Mouse (Mus musculus) kidney, adult 11 months (tissue): ENCODE results near the gene Klhl25.
"Not testable (repeated sequence)": the region's sequence is repeated elsewhere in the genome, so short reads cannot be mapped to it uniquely, and the experiment has no call there.

Experiments used
- DNase-seq: peaks from one replicate; pipeline ENCODE4 v3.0.0; 2022

Gene Klhl25

DNA sequence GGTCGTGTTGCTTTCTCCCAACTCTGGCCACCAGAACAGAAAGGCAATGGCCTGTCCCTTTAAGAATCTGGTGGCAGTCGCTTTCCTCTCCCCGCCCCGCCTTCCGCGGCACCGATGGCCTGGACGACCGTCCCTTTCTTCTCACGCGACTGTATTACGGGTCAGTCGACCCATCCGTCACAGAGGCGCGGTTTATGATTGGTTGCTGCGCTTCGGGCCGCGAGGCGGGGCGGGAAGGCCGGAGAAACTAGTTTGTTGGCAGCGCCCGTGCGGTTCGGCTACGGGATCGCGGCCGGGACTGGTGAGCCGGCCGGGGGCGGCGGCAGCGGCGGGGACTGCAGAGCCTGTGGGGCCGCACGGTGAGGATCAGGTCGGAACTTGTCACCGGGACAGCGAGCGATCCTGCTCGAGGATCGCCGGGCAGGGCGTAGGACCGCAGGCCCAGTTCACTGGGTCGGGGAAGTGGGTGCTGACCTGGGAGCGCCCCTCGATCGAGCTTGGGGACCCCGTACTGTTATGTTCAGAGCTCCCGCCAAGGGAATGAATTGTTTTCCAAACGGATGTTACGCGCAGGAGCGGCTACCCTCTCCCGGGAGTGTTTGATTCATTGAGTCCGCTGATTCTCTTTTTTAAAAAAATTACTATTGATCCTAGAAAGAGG lies at the start of gene Klhl25:
Gene Klhl25, plus strand, starts transcription at position 196 of the 661 bp plus-strand sequence.
- peak; percentile 97 for DNase-seq

DNA sequence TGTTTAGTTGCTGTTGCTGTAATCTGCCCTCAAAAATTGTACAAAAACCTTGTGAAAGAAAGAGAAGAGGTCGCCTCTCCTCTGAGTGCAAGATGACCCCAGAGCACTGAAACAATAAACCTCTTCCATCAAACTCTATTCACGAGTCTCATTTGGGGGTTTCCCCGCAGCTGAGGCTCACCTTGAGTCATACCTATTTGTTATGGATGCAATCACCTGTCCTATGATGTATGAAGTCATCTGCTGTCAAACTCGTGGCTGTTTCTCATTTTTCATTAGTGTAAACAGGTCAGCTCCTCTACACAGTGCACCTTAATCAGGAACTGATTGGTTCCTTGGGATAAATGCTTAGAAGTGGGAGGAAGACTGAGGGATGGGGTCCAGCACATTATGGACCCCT lies 47.6 kb upstream of the Klhl25 start:
- no peak for DNase-seq

DNA sequence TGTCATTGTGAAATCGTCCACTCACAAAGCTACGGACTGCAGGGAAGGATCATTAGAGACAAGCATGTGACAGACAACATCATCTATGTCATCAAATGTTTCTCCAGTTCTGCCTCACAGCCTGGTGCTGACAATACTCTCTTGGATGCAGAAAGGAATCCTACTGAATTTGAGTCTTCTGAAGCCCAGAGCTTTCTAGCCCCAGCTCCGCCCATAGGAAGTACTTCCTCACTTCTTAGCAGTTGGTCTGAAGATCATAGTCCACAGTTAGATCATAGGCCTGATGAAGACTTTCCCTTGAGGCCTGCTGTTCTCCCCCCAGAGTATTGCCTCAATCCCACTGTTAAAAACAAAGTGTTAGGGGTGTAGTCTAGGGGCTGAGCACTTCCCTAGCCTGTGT lies 47.1 kb upstream of the Klhl25 start:
- DNase-seq: no peak

DNA sequence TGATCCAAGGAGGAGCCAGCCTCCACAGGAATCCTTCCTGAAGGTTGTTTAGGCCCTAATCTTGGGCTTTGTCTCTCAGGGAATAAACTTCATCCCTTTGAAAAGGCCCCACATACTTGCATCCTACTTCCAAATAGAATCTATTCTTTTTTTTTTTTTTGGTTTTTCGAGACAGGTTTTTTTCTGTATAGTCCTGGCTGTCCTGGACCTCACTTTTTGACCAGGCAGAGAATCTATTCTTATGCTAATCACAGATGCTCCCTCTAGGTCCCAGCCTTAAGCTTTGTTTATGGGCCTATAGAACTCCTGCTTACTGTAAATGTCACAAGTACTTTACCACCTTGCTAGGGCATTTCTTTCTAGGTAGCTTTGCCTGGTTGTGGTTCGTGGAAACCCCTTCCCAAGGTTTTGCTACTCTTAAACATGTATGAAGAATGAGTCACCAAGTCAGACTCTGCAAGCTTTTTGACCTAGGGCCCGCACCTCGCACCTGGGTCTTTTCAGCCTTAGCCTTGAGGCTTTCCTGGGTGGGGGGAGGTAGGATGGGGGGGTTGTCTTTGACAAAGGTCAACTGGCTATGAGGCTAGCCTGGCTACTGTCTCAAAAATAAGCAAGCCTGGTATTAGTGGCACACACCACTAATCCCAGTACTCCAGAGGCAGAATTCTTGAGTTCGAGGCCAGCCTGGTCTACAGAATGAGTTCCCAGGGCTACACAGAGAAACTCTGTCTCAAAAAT lies 46.3 kb upstream of the Klhl25 start:
- no peak for DNase-seq

DNA sequence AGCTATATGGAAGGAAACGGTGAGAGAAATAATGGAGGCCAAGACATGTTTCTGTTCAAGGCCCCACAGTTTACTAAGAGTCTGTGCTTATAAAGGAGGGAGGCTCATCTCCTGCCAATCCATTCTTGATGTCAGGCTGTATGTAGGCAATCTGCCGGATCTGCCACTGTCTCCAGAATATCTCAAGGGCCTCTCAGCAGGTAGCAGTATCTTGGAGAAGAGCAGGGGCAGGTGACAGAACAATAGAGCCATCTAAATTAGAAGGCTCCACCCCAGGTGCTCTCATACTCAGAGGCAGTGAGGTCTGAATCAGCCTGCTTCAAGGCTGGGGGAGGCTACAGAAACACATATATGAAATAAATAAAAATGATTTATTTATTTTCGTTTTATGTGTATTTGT lies 45.2 kb upstream of the Klhl25 start:
- DNase-seq: no peak

DNA sequence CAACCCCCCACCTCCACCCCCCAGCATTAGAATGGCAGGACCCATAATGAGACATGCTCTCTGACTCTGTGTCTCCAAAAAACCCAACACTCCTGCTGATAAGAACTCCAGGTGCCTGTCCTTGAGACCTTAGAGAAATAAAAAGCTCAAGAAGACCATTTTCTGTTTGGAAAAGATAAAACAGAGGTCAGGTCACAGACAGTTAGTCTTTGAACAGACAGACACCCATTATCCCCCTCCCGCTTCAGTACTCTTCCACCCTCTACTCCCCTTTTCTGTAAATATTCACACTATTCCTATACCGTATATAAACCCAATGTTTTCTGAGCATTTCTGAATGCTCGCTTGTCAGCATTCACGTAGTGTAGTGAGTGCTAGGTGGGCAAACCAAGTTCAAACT lies 41.9 kb upstream of the Klhl25 start:
- DNase-seq: no peak

DNA sequence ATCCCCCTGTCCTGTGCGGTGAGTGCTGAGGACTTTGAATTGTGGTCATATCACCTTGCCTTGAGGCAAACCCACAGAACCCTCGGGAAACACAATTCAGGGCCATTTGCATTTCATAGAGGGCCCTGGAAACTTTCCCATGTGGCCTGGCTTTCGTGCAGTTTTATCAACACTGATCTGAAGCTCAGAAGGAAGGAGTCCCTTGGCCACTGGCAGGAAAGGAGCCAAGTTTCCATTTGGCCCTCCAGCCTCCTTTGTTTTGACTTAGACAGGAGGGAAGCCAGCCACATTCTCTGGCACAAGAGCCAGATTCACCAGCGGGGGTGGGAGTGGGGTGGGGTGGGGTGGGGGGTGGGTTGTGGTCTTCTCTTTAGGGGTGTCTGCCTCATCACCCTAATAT lies 41.4 kb upstream of the Klhl25 start:
- peak; percentile 67 for DNase-seq

DNA sequence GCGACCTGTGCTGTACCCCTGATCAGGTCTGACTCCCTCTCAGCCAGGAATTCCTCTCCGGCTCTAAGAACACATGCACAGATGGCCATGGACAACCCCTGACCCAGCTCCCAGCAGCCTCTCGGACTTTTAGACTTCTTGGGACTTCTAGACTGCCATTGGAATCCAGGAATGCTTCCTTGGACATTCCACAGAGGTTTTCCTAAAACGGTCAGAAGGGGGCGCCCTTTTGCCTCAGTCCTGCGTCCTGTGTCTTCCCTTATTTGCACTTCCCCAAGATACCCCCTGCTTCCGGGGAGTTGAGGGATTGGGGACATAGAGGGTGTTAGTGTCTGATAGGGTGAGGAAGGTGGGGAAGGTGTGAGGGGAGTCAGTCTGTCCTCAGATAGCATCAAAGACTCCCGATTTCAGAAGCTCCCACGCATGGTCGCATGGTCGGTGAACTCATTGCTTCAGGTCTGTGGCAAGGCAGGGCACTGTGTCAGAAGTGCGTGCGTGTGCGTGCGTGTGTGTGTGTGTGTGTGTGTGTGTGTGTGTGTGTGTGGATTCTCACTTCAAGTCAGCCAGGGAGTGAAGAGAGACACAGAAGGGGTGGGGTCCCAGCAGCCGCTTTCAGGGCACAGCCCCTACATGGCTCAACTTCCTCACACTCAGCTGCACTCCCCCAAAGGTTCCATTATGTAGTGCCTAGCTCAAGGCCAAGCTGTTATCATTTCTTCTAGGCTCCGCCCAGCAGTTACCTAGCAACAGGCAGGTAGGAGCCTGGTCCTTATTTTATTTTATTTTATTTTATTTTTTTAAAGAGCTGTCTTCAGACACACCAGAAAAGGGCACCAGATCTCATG lies 40.4 kb upstream of the Klhl25 start:
- DNase-seq: no peak

DNA sequence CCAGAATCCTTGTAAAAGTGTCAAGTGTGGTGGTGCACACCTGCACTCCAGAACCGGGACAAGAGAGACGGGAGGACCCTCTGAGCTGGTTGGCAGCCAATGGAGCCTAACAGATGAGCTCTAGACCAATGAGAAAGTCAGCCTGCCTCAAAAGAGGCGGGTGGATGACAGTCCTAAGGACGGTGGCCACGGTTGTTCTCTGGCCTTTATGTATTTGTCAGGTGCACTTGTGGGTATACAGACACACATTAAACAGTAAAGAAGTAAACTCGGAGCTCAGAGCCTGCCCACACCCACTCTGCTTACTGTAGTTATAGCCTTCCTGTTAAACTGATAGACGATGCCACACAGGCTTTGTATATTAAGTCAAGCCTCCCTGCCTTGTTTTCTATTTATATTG lies 27.4 kb upstream of the Klhl25 start:
- no peak for DNase-seq

DNA sequence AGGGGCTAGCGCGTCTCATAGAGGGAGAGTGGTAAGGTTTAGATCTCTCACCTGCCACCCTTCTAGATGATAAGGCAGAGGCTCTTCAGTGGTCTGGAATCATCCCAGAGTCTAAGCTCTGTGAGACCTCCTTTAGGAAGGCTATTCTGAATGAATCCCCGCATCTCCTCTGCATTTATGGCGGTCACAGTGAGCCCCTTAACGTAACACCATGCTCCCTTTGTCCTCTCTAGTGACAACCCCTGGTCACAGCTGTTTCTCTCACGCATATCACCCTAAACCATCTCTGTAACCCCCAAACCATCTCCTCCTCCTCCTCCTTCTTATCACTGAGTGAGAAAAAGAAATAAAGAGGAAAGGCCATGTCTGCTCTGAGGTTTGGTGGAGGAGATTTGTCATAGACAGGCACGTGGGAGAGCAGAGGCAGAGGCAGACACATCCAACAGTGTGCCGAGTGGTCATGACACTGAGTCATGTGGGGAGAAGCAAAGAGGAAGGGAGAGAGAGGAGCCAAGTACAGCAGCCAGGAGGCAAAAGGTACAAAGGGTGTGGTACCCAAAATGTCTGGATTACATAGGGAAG lies 25.9 kb upstream of the Klhl25 start:
- DNase-seq: no peak

DNA sequence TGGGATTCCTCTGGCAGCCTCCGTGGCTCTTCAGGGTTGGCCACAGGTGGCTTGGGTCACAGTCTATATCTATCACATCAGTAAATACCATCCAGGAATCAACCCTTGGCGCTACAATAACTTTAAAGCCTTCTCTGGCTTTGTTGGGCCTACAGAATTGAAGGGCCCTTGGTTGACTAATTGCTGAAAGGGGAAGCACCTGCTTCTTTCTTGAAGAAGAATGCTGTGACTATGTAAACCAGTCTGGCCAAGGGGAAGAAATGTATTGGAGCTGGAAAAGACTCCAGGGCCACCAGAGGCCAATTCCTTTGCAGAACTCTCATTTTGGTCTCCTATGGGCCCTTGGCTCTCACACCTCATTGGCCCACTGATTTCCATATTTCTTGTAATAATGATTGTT lies 25.0 kb upstream of the Klhl25 start:
- DNase-seq: no peak

DNA sequence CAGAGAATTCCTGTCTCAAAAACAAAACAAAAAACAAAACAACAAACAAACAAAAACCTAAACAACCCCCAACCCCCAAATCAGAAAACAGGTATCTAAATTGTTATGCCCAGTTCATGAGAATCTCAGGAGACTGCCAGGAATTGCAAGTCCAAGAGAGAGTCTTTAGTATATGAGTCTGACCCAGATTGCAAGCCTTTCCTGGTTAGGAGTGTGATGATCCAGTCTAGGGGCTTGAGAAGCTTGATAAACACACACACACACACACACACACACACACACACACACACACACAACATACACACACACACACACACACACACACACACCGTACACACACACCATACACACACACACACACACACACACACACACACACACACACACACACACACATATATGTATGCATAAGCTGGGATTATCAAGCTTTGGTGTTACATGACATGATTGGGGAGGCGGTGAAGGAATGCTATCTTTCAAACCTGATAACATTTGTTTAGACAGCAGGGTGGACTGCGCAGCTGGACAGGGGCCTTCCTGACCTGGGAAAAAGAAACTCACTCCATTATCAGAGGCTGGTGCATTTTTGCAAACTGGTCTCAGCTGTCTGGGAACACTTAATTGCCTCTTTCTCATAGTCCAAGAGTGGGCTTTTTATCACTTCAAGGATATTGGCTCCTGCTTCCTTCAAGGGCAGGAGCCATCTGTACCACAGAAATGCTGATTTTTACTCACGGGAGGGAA lies 21.6 kb upstream of the Klhl25 start:
- no peak for DNase-seq

DNA sequence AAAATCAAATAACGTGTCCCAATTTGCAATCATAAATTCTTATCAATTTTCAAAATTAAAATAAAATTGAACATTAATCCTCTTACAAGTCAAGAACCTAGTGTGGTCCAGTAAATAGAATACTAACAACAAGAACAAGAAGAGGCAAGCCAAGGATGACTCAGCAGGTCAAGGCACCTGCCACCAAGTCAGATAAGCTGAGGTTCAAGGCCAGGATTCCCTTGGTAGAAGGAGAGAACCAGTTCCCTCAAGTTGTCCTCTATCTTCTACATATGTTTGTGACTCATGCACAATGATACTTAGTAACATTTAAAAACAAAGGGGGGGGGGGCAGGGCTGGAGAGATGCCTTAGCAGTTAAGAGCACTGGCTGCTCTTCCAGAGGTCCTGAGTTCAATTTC lies 20.8 kb upstream of the Klhl25 start:
- no peak for DNase-seq

DNA sequence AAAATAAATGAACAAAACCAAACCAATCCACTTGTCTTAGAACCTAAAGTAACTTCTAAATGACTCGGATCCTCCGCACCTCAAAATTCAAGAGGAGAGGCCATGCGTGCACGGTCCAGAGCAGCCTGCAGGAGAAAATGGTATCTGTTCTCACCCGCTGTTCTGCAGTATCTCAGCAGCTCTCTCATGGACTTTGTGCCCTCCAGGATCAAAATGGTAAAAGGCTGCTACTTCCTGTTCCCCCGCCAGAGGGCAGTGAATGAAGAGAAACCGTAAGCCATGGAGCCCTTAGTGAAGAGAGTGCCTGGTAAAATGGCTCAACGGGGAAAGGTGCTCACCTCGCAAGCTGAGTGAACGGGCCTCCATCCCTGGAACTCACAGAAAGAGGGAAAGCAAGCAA lies 20.3 kb upstream of the Klhl25 start:
- DNase-seq: peak; percentile 63

DNA sequence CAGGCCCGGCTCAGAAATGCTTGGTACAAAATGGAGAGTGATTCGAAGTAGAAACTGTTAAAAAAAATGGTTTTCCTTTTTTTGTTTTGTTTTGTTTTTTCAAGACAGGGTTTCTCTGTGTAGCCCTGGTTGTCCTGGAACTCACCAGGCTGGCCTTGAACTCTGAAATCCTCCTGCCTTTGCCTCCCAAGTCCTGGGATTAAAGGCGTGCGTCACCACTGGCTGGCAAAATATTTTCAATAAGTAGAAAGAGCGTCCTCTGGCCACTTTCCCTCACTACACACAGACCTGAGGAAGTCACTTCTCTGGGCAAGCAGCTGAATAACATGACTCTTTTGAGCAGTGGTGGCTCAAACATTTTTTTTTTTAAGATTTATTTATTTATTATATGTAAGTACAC lies 19.6 kb upstream of the Klhl25 start:
- no peak for DNase-seq

DNA sequence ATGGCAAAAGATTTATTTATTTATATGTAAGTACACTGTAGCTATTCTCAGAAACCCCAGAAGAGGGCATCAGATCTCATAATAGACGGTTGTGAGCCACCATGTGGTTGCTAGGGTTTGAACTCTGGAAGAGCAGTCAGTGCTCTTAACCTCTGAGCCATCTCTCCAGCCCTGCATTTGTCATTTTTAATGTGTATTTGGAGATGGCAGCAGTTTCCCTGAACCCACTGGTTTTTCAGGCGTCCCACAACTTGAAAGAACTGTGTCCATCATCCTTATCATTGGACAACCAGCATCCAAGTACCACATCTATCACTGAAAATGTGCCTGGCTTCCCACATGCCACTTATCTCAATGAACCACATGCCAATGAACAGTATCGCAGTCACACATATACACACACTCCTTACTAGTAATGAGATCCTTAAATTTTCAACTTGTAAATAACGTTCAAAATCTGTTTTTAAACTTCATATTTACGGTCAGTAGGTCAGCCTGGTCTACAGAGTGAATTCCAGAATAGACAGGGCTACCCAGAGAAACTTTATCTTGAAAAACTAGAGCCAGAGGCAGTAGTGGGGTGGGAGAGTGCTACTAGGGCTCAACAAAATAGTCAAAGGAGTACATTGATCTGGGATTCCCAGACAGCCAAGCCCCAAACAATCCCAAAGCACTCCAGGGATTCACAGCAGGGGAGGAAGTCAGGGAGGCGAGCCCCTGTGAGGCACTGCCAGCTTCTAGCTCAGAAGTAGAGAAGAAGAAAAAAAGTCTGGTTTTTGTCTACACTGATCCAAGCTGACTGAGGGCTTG lies 17.7 kb upstream of the Klhl25 start:
- DNase-seq: no peak

DNA sequence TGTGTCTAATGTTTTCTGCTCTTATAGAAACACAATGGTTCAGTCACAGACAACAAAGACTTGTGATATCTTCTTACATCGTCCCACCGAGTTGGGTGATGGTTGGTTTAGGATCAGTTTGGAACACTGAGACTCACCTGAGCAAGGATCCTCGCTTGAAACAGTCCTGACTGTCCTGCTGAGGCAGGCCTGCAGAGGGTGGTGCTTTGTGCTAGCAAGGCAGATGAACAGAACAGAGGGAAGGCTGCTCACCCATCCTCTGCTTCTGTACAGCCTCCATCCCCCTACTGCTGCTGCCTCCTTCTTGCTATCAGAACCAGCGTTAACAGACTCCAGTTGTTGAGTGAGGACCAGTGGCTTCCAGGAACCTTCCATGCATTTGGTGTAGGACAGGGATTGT lies 14.2 kb upstream of the Klhl25 start:
- not testable (repeated sequence) for DNase-seq

DNA sequence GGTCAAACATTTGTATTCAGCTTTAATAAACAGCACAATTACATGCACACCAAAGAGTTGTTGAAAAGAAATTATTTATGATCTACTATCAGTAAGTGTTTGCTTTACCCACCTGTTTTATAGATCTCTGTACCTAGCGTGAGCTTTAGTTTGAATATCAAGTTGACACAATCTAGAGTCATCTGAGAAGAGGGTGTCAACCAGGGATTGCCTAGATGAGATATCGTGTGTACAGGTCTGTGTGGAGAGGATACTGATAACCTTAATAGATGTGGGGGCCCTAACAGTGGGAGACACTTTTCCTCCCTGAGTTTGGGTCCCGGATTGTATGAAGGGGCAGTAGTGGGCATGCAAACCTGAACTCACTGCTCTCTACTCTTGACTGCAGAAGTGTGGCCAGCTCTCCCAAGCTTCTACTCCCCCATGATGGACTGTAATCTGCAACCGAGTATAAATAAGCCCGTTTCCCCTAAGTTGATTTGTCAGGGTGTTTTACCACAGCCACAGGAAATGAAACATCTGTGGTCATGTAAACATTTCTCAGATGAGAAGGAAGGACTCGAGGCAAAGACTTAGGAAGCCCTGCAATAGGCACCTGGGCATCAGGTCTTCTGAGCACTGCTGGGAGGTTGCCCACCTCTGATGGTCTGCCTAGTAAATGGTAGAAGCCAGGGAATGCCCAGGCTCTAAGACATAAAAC lies 13.0 kb upstream of the Klhl25 start:
- not testable (repeated sequence) for DNase-seq

DNA sequence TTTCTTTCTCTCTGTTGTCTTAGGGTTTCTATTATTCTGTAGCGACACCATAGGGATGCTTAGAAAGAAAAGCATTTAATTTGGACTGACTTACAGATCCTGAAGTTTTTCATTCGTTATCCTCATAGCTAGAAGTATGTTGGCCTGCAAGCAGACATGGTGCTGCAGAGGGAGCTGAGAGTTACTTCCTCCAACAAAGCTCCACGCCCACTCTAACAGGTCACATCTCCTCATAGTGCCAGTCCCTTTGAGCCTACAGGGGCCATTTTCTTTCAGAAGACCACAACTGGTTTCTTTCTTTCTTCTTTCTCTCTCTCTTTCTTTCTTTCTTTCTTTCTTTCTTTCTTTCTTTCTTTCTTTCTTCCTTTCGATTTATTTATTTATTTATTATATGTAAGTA lies 8.0 kb upstream of the Klhl25 start:
- no peak for DNase-seq

DNA sequence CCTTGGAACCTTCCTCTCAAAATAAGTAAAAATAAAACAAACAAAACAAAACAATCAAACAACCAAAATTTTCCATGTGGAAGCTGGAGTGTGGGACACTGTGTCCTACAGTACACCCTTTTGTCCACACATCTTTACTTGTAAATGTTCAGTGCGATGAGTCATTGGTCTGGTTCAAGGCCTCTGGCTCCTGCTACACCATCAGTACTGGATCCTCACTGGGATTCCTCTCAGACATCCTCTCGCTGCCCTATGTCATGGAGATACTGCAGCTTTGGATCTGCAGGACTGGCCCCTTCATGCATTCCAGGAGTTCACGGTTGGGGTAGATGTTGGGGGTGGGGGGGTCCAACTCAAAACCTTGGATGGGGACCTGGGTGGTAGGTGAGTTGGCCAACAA lies 5.8 kb upstream of the Klhl25 start:
- DNase-seq: no peak

DNA sequence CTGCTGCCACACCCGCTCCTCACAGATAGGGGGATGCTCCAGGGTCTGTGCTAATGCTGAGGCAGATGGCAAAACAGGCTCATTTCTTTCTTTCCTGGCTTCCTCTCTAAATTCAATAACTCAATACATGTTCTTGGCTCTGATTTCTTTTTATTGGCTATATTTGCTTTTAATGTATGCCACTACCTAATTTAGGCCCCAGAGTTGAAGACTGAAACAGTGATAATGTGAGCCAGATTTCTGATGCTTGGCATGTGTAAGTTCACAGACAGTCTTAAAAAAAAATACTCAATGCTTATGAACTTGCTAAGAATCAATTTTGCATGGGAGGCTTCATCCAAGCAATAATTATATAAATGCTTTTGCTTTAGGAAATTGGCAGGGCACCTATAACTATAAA lies 2.2 kb upstream of the Klhl25 start:
- DNase-seq: no peak
